Mouse (Mus musculus) myocyte (in vitro differentiated cells): Measurements from ENCODE around the gene Bcl2. TPM values are rescaled to one million over a fixed set of nuclear protein-coding genes. Genes with fewer than 3 reads are reported as not detected.

Experiments
- H3K27me3 ChIP-seq: one replicate; pipeline ENCODE4 v1.6.1; 2011; ENCODE audit not compliant: control insufficient read depth, insufficient read depth, insufficient read length
- H3K36me3 ChIP-seq: one replicate; pipeline ENCODE4 v1.6.1; 2011; ENCODE audit not compliant: control insufficient read depth, insufficient read depth
- H3K4me2 ChIP-seq: one replicate; pipeline ENCODE4 v1.6.1; 2011; ENCODE audit warnings: low read depth, control low read depth
- H3K4me3 ChIP-seq: one replicate; pipeline ENCODE4 v1.5.1; 2011; ENCODE audit warnings: mild to moderate bottlenecking, control low read depth, moderate library complexity
- H3K79me2 ChIP-seq: one replicate; pipeline ENCODE4 v1.6.1; 2011; ENCODE audit not compliant: control insufficient read depth, insufficient read depth
- H3ac ChIP-seq: one replicate; pipeline ENCODE4 v1.6.1; 2011; ENCODE audit not compliant: control insufficient read depth, insufficient read length
- CEBPB ChIP-seq: IDR thresholded peaks from 2 replicates; pipeline ENCODE4 v1.6.1; 2011; ENCODE audit warnings: mild to moderate bottlenecking, moderate library complexity; ENCODE audit not compliant: poor library complexity, insufficient read depth, severe bottlenecking
- E2F4 ChIP-seq: IDR thresholded peaks from one replicate; pipeline ENCODE4 v1.6.1; 2011; ENCODE audit warnings: mild to moderate bottlenecking, control low read depth, moderate library complexity; ENCODE audit not compliant: insufficient read depth
- MAX ChIP-seq: IDR thresholded peaks from one replicate; pipeline ENCODE4 v1.6.1; 2011; ENCODE audit warnings: low read depth, mild to moderate bottlenecking, control low read depth
- MYOD1 ChIP-seq, 3 experiments: IDR thresholded peaks; one replicate each; pipeline ENCODE4 v1.6.1; 2011; ENCODE audit warnings: control low read depth in 2 of 3, low read depth in 2 of 3, mild to moderate bottlenecking in 2 of 3, moderate library complexity in 1 of 3; ENCODE audit not compliant: insufficient read length in 2 of 3, control insufficient read depth in 1 of 3
- MYOG ChIP-seq, 3 experiments: IDR thresholded peaks; one replicate each; pipeline ENCODE4 v1.6.1; 2011; ENCODE audit warnings: control low read depth in 2 of 3, low read depth in 2 of 3, mild to moderate bottlenecking in 2 of 3; ENCODE audit not compliant: insufficient read length in 2 of 3, control insufficient read depth in 1 of 3, insufficient read depth in 1 of 3
- POLR2A ChIP-seq: IDR thresholded peaks from one replicate; pipeline ENCODE4 v1.6.1; 2011; ENCODE audit warnings: low read depth, mild to moderate bottlenecking, control low read depth, moderate library complexity; ENCODE audit not compliant: insufficient read length
- POLR2AphosphoS2 ChIP-seq: IDR thresholded peaks from one replicate; pipeline ENCODE4 v1.6.1; 2011; ENCODE audit warnings: low read depth, control low read depth; ENCODE audit not compliant: insufficient read length
- REST ChIP-seq: IDR thresholded peaks from one replicate; pipeline ENCODE4 v1.6.1; 2011; ENCODE audit warnings: mild to moderate bottlenecking, control low read depth, moderate library complexity; ENCODE audit not compliant: insufficient read depth, insufficient read length
- SRF ChIP-seq: IDR thresholded peaks from one replicate; pipeline ENCODE4 v1.6.1; 2011; ENCODE audit warnings: low read depth; ENCODE audit not compliant: control insufficient read depth, insufficient read length
- TCF12 ChIP-seq: IDR thresholded peaks from one replicate; pipeline ENCODE4 v1.6.1; 2011; ENCODE audit warnings: mild to moderate bottlenecking, control low read depth; ENCODE audit not compliant: poor library complexity, insufficient read depth, severe bottlenecking
- TCF3 ChIP-seq: IDR thresholded peaks from one replicate; pipeline ENCODE4 v1.6.1; 2011; ENCODE audit warnings: low read depth, control low read depth; ENCODE audit not compliant: insufficient read length
- USF1 ChIP-seq: IDR thresholded peaks from one replicate; pipeline ENCODE4 v1.6.1; 2011; ENCODE audit warnings: low read depth, mild to moderate bottlenecking, control low read depth, moderate library complexity
- polyA plus RNA-seq: library from polyadenylated mRNA; unstranded; fragments of >200 nt; fragmentation: generic; extraction: Trizol; gene quantifications from one replicate; pipeline ENCODE4 v1.2.1, GENCODE M21; 2012; ENCODE audit warnings: missing spikeins

Gene Bcl2
- polyA plus RNA-seq, 1 experiment, result 1.9 TPM

DNA sequence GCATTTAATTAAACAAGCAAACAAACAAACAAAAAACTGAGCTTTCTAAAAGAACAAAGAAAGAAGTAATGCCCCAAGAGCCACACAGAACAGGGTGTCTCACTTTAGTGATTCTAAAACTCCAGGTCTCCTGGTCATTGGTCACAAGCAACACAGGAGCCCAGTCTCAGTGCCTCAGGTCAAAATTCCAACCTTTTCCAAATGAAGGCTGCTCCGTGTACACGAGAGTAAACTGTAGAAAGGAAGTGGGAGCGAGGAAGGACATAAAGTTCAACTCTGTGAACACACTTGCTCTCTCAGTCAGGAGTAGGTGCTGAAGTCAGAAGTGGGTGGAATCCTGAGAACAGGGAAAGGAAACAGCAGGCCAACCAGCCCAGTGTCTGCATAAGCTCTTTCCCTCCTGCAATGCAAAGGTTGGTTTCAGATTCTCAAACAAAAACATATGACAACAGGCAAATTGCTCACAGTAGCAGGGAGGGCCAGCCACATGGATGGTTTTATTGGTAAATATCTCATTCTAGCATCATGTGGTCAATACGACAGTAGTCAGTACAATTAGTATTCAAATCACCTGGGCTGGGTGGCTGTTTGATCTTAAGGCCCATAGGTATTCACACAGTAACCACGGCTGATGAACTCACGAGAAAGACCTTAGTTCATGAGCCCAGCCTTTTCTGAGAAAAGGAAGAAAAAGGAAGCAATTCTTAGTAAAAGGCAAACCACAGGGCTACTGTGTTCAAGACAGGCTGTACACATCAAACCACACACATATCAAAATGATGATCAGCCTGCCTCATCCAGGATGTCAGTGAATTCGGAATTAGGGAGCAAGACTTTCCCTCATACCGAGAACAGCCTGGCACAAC, 101.7 kb downstream of the Bcl2 start:
- Histone ChIP-seq H3K27me3 (no peaks in the 10 kb centered on the region), H3K4me3 (no peak overlapping the region), H3K4me2 (no peak overlapping the region), H3ac (no peak overlapping the region), H3K36me3 (no peaks in the 10 kb centered on the region), H3K79me2 (no peaks in the 10 kb centered on the region)
- TF ChIP-seq USF1 (no peak), TCF12 (no peak), REST (no peak), CEBPB (no peak), POLR2A (no peak), SRF (no peak), MYOD1 (IDR thresholded peaks at IDR 0.05; ENCODE audit: control insufficient read depth in 1 of 3, insufficient read length in 2 of 3, low read depth in 2 of 3) (no peak), MYOG (IDR thresholded peaks at IDR 0.05; ENCODE audit: control insufficient read depth in 1 of 3, insufficient read depth in 1 of 3, insufficient read length in 2 of 3, low read depth in 2 of 3) (no peak), MAX (no peak), TCF3 (no peak), E2F4 (no peak)

DNA sequence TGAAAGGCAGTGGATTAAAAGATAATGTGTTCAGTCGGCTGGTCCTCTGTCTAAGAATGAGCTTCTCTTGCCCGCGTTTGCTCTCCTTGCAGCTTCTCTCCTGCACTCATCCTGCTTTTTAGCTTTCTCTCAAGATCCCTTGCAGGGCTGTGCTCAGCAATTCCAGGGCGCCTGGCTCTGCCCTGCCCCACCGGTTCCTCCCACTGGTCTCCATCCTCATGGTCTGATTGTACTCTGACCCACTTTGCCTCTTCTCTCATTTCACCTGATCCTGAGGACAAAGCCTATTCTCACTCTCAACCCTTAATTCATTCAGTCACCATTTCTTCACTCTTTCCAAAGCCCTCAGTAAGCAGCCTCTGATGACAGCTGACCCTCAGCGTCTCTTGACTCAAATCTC, 102.8 kb downstream of the Bcl2 start:
- Histone ChIP-seq H3K27me3 (no peaks in the 10 kb centered on the region), H3K36me3 (no peaks in the 10 kb centered on the region), H3ac (no peak overlapping the region), H3K79me2 (no peaks in the 10 kb centered on the region), H3K4me3 (no peak overlapping the region), H3K4me2 (no peak overlapping the region)
- TF ChIP-seq TCF12 (no peak), SRF (no peak), POLR2A (no peak), TCF3 (no peak), USF1 (no peak), MYOD1 (IDR thresholded peaks at IDR 0.05; ENCODE audit: control insufficient read depth in 1 of 3, insufficient read length in 2 of 3, low read depth in 2 of 3) (no peak), POLR2AphosphoS2 (no peak), MAX (no peak), REST (no peak), CEBPB (no peak), E2F4 (no peak), MYOG (IDR thresholded peaks at IDR 0.05; ENCODE audit: control insufficient read depth in 1 of 3, insufficient read depth in 1 of 3, insufficient read length in 2 of 3, low read depth in 2 of 3) (no peak)

DNA sequence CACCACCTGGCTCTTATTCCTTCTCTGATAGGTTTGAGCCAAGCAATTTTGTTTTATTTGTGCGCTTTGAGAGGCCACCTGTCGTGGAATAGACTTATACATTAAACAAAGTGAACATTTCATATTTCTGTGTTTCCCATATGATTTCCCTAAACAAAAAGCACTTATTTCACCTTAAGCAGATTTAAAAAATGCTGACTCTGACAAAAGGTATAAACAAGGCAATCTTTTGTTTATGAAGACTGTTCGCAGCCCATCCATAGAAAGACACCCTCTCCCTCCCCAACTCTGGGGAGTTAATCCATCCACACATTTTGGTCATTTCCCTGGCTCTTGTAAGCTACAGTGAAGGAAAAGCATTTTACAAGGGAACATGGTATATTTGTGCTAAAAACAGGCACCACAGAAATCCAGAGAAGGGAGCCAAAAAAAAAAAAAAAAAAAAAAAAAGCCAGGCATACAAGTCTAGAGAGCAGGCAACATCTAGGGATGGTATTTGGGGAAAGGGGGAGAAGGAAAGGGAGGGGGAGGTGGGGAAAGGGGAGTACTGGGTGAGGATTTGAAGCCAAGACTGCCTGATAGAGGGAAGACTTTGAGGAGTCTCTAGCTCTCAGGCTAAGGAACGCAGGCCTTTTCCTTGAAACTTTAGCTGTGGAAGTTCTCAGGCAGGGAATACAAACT, 105.8 kb downstream of the Bcl2 start:
- TF ChIP-seq MYOD1 (IDR thresholded peaks at IDR 0.05; ENCODE audit: control insufficient read depth in 1 of 3, insufficient read length in 2 of 3, low read depth in 2 of 3) (no peak), E2F4 (no peak), MYOG (IDR thresholded peaks at IDR 0.05; ENCODE audit: control insufficient read depth in 1 of 3, insufficient read depth in 1 of 3, insufficient read length in 2 of 3, low read depth in 2 of 3) (no peak), TCF12 (no peak)

DNA sequence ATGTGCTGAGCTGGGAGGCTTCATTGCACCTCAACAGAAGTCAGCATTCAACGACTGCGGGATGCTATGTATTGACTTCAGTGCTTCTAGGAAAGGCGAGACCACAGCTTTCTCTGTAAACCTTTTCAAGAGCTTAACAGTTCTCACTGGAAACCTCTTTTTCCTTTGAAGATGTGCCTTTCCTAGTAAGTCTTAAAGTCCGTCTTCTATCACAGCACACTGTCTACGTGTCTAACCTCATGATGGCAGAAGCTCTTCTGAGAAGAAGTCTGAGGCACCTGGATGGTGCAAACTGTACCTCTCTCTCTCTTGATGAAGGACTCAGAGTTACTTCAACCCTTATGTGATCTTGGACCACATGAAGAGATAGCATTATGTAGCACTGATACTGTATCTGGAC, 107.1 kb downstream of the Bcl2 start:
- H3K79me2 ChIP-seq, result no peaks in the 10 kb centered on the region
- H3ac ChIP-seq, result no peak overlapping the region
- H3K36me3 ChIP-seq, result no peaks in the 10 kb centered on the region
- TF ChIP-seq MYOD1 (IDR thresholded peaks at IDR 0.05; ENCODE audit: control insufficient read depth in 1 of 3, insufficient read length in 2 of 3, low read depth in 2 of 3) (no peak), E2F4 (no peak), POLR2A (no peak), USF1 (no peak)
- no peak overlapping the region for H3K4me3 ChIP-seq
- no peak overlapping the region for H3K4me2 ChIP-seq
- no peaks in the 10 kb centered on the region for H3K27me3 ChIP-seq

More for the DNA sequence above, 105.8 kb downstream of the Bcl2 start:
- no peak overlapping the region for H3K4me3 ChIP-seq
- H3K27me3 ChIP-seq, result no peaks in the 10 kb centered on the region
- no peak overlapping the region for H3K4me2 ChIP-seq
- no peaks in the 10 kb centered on the region for H3K36me3 ChIP-seq
- no peaks in the 10 kb centered on the region for H3K79me2 ChIP-seq
- no peak overlapping the region for H3ac ChIP-seq

DNA sequence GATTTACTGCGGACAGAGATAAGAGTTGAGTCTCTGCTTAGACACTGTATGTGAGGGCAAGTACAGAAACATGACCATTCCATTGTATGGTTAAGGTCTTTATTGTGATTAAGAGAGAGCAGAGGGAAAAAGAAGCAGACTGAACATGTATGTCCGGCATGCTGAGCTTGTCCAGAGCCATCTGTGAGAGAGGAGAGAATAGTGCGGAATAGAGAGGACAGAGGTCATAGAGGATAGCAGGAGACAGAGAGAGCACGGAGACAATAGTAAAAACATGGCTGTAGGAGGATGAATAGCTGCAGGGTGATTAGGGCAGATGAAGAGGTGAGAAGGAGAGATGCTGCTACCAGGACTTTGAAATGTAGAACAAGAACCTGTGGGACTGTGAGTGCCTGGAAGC, 110.7 kb downstream of the Bcl2 start:
- TF ChIP-seq E2F4, result no peak
- TF ChIP-seq MAX, result no peak
- TF ChIP-seq USF1, result no peak
- TF ChIP-seq MYOG (IDR thresholded peaks at IDR 0.05; ENCODE audit: control insufficient read depth in 1 of 3, insufficient read depth in 1 of 3, insufficient read length in 2 of 3, low read depth in 2 of 3), result no peak
- no peak for TF ChIP-seq CEBPB
- no peak for TF ChIP-seq TCF3
- TF ChIP-seq POLR2AphosphoS2, result no peak
- TF ChIP-seq SRF, result no peak
- TF ChIP-seq TCF12, result no peak
- TF ChIP-seq MYOD1 (IDR thresholded peaks at IDR 0.05; ENCODE audit: control insufficient read depth in 1 of 3, insufficient read length in 2 of 3, low read depth in 2 of 3), result no peak
- TF ChIP-seq POLR2A, result no peak
- TF ChIP-seq REST, result no peak
- Histone ChIP-seq H3K79me2 (no peaks in the 10 kb centered on the region), H3K4me2 (no peak overlapping the region)

More for the DNA sequence above, 110.7 kb downstream of the Bcl2 start:
- no peaks in the 10 kb centered on the region for H3K36me3 ChIP-seq
- no peak overlapping the region for H3K4me3 ChIP-seq
- H3K27me3 ChIP-seq, result no peaks in the 10 kb centered on the region
- H3ac ChIP-seq, result no peak overlapping the region
